Mouse (Mus musculus) neutrophil, adult 65 days (primary cell): ENCODE results near the gene Zfp706. TPM values are rescaled to one million over a fixed set of nuclear protein-coding genes. Genes with fewer than 3 reads are reported as not detected.

Experiments
- total RNA-seq: library from RNA; stranded (reverse); gene quantifications from 2 replicates; pipeline ENCODE4 v1.2.4, GENCODE M21; 2023

Gene Zfp706
- 40.6 and 83.6 TPM in 2 replicates for total RNA-seq

GRCm38 (mm10) chr15:37007233-37007958 is at the start of gene Zfp706:
Gene Zfp706, minus strand, starts transcription at chr15:37007773.

